Mouse (Mus musculus): ENCODE measurements around the gene Slc6a21.

Slc6a21 gene

DNA sequence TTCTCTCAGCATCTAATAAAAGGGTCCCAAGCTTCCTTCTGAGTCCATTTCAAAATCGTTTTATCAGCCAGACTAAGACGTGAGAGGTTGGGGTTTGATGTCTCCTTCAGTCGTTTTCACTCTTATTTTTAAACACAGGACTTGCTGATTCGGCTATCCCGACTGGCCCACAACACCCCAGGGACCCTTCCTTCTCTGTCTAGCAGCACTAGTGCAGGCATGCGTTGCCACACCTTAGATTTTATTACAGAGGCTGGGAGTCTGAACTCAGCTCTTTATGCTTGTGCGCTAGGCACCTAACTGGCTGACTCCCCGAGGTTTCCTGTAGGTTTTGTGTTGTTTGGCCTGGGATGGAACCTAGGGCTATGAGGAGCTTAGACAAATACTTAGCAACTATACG lies 36.2 kb downstream of the Slc6a21 start:
- no peak for DNase-seq (ENCODE audit: low spot score in 2 of 2)

DNA sequence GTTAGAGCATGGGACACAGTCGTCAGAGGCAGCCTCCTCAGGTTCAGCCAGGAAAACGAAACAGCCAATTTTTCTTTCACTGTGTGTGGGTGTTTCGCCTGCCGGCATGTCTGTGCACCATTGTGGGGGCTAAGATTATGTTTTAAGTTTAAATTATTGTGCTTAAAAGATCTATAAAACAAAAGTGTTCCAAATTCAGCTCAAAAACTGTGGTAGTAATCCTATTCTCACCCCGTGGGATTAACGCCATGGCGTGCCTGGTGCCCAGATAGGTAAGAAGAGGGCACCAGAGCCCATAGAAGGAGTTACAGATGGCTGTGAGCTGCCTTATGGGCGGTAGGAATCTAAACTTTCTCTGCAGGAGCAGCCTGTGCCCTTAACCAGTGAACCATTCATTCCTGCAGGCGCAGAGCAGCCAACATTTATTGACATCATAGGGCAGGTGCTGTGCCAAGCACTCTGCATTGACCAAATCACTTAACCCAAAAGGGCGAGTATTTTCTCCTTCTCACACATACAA lies 37.9 kb downstream of the Slc6a21 start:
- DNase-seq (ENCODE audit: low spot score in 2 of 2): no peak

DNA sequence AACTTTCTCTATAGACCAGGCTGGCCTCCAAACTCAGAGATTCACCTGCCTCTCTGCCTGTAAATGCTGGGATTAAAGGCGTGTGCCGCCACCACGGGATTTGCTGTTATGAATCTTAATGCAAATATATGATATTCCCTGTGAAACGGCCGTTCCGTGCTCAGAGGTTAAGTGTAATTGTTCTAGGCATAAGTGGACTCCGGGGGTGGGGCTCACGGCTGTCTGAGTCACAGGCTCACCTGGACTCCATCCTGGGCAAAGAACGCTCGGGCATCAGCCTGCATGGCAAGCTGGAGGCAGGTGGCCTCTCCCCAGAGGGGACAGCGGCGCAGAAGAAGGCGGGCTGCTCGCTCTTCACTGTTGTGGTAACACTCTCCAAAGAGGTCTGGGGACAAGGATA lies 39.2 kb downstream of the Slc6a21 start:
- no peak for DNase-seq (ENCODE audit: low spot score in 2 of 2)

DNA sequence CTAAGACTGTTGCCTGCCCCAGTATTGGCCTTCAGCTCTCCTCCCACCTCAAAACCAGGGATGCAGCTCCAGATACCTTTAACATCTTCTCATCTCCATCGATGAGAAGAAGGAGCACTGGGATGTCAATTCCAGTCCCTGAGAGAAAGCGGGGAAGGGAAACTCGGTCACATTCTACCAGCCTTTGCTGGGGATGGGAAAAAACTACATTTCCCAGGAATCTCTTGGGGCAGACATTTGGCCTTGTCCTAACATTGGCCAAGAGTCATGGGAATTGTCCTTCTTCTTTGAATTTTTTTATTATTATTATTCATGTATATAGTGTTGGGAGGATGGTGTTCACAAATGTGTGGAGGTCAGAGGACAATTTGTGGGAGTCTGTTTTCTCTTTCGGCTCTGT lies 44.9 kb downstream of the Slc6a21 start:
- DNase-seq (ENCODE audit: low spot score in 2 of 2): no peak

- no peak for DNase-seq (ENCODE audit: low spot score in 2 of 2)
Observed at GRCm38 (mm10) chr7:45323069-45323468, 45.8 kb downstream of the Slc6a21 start.

DNA sequence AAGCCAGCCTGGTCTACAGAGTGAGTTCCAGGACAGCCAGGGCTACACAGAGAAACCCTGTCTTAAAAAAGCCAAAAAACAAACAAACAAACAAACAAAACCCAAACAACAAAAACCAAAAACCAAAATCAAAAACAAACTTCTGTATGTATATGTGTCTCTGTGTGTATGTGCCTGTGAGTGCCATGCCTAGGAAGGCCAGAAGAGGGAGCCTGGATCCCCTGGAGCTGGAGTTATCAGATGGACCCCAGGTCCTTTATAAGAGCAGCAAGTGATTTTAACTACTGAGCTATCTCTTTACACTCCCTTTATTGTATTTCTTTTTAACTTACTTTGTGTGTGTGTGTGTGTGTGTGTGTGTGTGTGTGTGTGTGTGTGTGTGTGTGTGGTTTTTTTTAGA lies 48.5 kb downstream of the Slc6a21 start:
- DNase-seq (ENCODE audit: low spot score in 2 of 2): no peak

DNA sequence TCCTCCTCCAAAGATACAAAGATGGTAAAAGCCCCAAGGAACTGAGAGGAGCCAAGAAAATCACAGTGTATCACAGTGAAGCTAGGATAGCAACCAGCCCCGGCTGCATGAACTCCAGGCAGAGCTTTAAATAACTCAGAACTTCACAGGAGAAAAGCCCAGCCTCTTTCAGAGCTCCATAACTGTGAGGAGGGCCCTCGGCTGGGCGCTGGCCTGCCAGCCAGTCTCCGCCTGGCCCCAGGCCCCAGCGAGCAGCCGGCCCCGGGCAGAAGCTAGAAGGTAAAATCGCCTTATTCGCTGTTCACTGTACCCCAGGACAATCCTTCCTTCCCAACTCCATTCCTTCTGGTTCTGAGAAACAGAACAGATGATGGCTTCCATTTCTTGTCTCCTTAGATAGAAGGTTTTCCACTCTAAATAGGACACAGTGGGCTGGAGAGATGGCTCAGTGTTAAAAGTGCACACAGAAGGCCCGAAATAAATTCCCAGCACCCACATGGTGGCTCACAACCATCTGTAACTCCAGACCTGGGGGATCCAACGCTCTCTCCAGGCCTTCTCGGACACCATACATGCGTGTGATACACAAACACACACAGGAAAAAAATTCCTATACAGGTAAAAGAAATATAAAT lies 51.6 kb downstream of the Slc6a21 start:
- no peak for DNase-seq (ENCODE audit: low spot score in 2 of 2)

DNA sequence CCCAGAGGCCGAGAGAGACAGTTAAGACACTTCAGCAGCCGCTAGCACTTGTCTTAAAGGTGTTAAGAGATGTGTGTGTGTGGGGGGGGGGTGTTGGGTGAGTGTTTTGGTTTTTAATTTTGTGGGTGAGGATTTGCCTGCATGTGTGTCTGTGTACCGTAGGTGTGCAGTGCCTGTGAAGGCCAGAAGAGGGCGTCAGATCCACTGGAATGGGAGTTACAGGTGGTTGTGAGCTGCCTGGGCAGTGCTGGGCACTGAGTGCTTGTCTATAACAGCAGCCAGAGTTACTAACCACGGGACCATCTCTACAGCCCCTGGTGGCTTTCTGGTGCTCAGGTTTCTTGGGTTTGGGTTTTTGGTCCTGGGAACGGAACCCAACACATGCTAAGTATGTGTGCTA lies 54.2 kb downstream of the Slc6a21 start:
- no peak for DNase-seq (ENCODE audit: low spot score in 2 of 2)

GRCm38 (mm10) chr7:45332685-45333425 lies 55.5 kb downstream of the Slc6a21 start:
- DNase-seq (ENCODE audit: low spot score in 2 of 2): no peak

DNA sequence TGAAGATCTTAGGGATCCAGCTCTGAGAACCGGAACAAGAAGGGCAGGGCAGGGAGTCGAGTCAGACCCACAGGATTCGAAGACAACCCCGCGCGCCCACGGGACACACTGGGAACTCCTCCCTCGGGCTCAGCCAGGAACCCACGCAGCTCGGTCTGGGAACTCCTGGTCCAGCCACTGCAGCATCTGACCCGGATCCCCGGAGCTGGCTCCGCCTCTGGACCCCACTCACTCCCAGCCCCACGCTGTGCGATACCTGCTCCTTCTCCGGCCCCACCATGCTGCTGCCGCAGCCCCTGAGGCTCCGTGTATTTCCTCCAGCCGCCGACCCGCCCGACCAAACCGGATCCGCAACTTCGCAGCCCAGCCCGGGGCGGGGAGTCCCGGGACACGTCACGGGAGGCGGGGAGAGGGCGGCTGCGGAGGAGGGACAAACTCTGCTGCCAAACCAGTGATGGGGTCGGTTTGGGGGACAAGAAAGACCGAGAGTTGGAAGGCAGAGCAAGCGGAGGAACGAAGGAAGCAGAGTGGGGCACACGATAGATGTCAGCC lies 56.2 kb downstream of the Slc6a21 start, which contains the start of gene Trpm4:
TSS of gene Trpm4 (minus strand) at position 350 of the 552 bp plus-strand sequence.
- peak in 1 of 2 experiments; percentile 59 for DNase-seq (ENCODE audit: low spot score in 2 of 2)

DNA sequence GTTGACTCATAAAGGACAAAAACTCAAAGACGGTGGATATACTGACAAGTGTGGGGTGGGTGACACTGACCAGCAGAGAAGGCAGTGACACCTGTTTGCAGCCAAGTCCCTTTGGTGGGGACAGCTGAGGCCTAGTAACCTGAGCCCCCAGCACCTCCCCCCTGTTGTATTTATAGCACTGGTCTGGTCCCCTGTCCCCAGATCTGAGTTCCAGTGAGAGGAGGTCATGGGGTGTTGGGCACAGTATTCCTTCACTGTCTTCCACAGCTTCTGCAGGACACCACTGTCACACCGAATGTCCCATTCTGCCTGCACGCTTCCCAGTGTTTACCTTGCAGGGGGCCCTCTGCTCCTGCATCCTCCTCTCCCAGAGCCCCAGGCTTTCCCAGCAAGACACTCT lies 57.3 kb downstream of the Slc6a21 start:
- DNase-seq (ENCODE audit: low spot score in 2 of 2): no peak

DNA sequence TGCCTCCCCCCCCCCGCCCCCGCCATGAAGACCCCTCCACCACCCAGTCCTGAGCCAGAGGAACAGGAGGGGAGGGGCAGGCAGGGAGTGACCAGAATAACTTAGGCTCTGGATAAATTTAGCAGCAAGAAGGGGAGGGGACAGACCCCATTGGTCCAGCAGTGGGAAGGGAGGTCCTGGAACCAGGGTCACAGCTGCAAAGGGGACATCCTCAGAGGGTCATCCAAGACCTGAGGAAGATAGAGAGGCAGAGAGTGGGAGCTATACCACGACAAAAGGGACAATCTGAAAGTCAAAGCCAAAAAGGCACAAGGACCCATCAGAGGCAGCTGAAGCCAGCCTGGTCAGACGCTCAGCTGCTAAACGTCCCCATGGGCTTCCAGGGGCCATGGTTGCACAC lies 57.7 kb downstream of the Slc6a21 start, which contains the start of gene Hrc:
TSS of gene Hrc (plus strand) at position 235 of the 400 bp plus-strand sequence.
- no peak for DNase-seq (ENCODE audit: low spot score in 2 of 2)

- DNase-seq (ENCODE audit: low spot score in 2 of 2): no peak
Observed at GRCm38 (mm10) chr7:45336319-45336718, 59.0 kb downstream of the Slc6a21 start.

DNA sequence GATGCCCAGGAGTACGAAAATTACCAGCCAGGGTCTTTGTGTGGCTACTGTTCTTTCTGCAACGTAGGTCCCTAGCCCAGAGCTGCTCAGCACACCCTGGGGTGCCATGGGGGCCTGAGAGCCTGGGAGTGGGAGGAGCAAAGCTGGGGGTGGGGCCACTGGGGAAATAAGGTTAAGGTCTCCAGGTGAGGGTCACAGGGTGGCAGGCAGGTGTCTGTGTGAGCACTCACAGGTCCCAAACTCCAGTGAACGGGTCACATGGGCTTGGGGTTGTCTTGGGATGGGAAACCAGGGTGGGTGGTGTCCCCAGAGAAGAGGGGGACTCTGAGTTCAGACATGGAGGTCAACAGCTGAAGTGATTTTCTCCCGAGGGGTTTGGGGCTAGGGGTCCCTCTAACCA lies 60.2 kb downstream of the Slc6a21 start:
- no peak for DNase-seq (ENCODE audit: low spot score in 2 of 2)

DNA sequence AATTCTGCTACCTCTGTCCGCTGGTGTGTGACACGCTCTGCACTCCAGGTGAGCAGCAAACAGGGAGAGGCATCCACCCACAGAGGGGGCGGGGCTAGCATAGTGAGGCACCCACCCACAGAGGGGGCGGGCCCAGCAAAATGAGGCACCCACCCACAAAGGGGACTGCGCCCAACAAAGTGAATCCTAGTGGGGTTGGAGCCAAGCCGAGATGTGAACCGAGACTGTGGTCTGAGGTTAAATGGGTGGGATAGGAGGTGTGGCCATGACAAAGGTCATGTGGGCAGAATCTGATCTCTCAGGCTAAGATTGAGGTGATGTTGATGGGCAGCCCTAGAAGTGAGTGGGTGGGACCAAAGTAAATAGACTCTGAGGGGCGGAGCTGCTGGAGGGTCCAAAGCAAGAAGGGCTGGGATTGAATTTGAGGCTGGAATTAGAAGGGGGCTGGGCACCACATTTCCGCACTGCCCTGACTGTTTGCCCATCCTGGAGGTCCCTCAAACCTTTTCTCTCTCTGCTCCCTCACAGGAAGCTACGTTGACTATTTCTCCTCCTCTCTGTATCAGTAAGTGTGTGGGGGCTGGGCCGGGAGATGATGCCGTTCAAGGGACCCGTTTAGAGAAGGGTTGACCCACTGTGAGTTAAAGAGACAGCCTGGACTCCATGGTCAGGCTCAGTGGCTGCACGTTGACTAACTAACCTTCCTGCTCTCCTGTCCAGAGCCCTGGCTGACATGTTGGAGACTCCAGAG lies 61.0 kb downstream of the Slc6a21 start:
- no peak for DNase-seq (ENCODE audit: low spot score in 2 of 2)
